Mouse (Mus musculus) neural tube, embryonic 12.5 days (tissue): ENCODE results near the gene Rnaseh2a. TPM values are rescaled to one million over a fixed set of nuclear protein-coding genes. Genes with fewer than 3 reads are reported as not detected.

Experiments used
- ATAC-seq: fragments of 200-750 bp; cut with Nextera tagmentation; 2 replicates; pipeline ENCODE4 v1.8.0; 2017; ENCODE audit warnings: low read depth, mild to moderate bottlenecking, moderate TSS enrichment, moderate library complexity; ENCODE audit not compliant: low FRiP score
- H3K27ac ChIP-seq: fragments of 300-500 bp; sonication (generic); 2 replicates; pipeline ENCODE4 v1.5.1; 2016
- H3K27me3 ChIP-seq: fragments of 300-500 bp; sonication (generic); replicated peaks from 2 replicates; pipeline ENCODE4 v1.6.1; 2016; ENCODE audit warnings: mild to moderate bottlenecking
- H3K36me3 ChIP-seq: fragments of 300-500 bp; sonication (generic); 2 replicates; pipeline ENCODE4 v1.6.1; 2016; ENCODE audit warnings: mild to moderate bottlenecking
- H3K4me1 ChIP-seq: fragments of 300-500 bp; sonication (generic); 2 replicates; pipeline ENCODE4 v1.6.1; 2016
- H3K4me2 ChIP-seq: fragments of 300-500 bp; sonication (generic); replicated peaks from 2 replicates; pipeline ENCODE4 v1.6.1; 2016; ENCODE audit warnings: mild to moderate bottlenecking
- H3K4me3 ChIP-seq: fragments of 300-500 bp; sonication (generic); 2 replicates; pipeline ENCODE4 v1.5.1; 2016
- H3K9ac ChIP-seq: fragments of 300-500 bp; sonication (generic); 2 replicates; pipeline ENCODE4 v1.6.1; 2016; ENCODE audit warnings: mild to moderate bottlenecking
- H3K9me3 ChIP-seq: fragments of 300-500 bp; sonication (generic); 2 replicates; pipeline ENCODE4 v1.6.1; 2016; ENCODE audit warnings: mild to moderate bottlenecking
- WGBS: fragments of 180-500 bp; shearing (Covaris S2); methylation state at CpG from one replicate; pipeline ENCODE4 v1.1.7; 2016; 5-methylcytosine and 5-hydroxymethylcytosine counted together
- polyA plus RNA-seq: library from polyadenylated mRNA; unstranded; fragments of >200 nt; fragmentation: Nextera tagmentation; extraction: Ambion mirVana; gene quantifications from 2 replicates; pipeline ENCODE4 v1.2.1, GENCODE M21; 2016

Gene Rnaseh2a
- polyA plus RNA-seq, 1 experiment from 2014 or later, result 78.4 TPM

DNA sequence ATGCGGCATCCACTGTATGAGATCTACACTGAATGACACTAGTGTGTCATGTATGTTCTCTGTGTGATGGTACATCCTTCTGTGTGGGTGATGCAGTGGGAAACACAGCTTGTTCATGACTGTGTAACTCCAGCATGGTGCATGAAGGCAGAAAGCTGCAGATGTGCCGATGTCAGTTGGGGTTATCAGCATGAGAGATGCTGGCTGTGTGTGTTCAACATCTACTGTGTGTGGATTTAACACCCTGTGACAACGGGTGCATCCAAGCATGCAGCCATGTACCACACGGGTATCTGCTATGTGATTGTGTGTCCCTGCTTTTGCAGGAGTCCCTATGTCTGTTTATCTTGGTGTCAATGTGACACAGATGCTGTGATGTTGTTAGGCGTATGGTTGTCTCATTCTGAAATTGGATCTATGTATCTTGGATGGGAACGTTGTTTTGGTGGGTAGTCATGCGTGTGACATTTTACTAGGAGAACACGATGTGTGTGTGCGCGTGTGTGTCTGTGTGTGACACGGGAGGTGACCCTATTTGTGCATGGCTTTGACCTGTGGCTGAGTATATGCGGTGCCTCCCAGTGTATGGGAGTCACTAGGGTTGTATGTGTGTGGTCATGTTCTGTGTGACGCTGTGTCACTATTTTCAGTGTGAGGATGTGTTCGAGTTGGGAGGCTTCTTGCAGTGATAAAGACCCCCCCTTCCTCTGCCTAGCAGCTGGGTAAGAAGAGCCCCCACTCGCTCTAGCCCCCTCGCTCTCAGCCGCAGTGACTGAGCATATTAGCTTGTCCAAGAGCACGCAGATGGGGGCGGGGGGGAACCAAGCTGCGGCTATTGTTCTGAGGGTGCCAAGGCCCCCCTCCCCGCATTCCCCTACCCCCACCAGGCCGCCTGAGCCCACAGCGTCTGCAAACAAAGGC, 33.3 kb downstream of the Rnaseh2a start:
- H3K4me2 ChIP-seq, result peak overlapping the region; percentile 80
- H3K27me3 ChIP-seq, result peaks cover 47% of the 10 kb centered on the region
- peak overlapping the region; percentile 69 for H3K4me3 ChIP-seq
- H3K4me1 ChIP-seq, result peaks cover 33% of the 10 kb centered on the region
- no peaks in the 10 kb centered on the region for H3K36me3 ChIP-seq
- H3K9me3 ChIP-seq, result no peaks in the 10 kb centered on the region
- peak overlapping the region; percentile 88 for H3K9ac ChIP-seq
- WGBS, result 19% methylated on average over 23 of the region's 23 CpGs
- peak overlapping the region; percentile 75 for H3K27ac ChIP-seq
- ATAC-seq, result peak; percentile 48

DNA sequence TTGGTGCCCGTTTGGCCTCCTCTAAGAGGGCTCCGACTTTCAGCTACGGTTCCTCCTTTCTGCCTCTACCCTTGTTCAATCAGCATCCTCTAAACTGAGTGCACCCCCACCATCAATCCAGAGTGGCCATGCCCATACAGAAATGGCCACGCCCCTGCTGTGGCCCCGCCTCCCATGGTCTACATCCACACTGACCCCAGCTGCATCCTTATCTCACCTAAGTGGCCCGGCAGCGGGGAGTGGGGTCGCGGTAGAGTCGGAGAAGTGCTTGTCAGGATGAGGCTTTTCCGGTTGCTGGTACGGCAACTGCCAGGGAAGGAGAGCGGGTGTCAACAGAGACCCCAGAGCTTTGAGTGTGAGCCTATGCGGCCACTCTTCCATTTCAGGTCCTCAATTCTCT, 34.1 kb downstream of the Rnaseh2a start:
- peak; percentile 10; the same call in 1 of the 2 replicates for ATAC-seq
- Histone ChIP-seq H3K9me3 (no peaks in the 10 kb centered on the region), H3K36me3 (peaks cover 4% of the 10 kb centered on the region), H3K27ac (no peak overlapping the region), H3K4me3 (peak overlapping the region; percentile 69), H3K9ac (peak overlapping the region; percentile 38; the same call in 1 of the 2 replicates), H3K4me2 (peak overlapping the region; percentile 80), H3K4me1 (peaks cover 33% of the 10 kb centered on the region), H3K27me3 (peaks cover 53% of the 10 kb centered on the region)
- 6% methylated on average over 14 of the region's 14 CpGs for WGBS

DNA sequence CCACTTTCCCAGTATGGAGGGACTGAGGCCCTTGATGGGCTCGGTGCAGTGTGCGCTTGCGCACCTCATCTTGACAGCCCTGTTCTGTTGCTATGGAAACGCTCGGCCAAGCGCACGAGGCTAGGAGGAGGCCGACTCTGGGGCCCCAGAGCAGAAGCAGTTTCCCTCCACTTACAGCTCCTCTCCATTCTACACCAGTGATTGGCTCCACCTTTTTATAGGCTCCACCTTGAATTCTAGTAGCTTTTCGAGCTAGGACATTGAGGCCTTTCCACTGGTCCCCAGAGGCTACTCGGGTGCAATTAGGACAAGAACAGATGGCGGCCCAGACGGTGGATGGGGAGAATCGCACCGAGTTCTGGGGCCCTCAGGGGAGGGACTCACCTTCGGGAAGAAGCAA, 34.7 kb downstream of the Rnaseh2a start:
- WGBS, result 1% methylated on average over 15 of the region's 15 CpGs
- Histone ChIP-seq H3K27ac (no peak overlapping the region), H3K4me3 (peak overlapping the region; percentile 69), H3K9ac (0 out of 2 replicates have a peak overlapping the region, but pooled peaks have one; percentile 38), H3K27me3 (peaks cover 59% of the 10 kb centered on the region), H3K36me3 (peaks cover 7% of the 10 kb centered on the region), H3K9me3 (no peaks in the 10 kb centered on the region), H3K4me1 (peaks cover 33% of the 10 kb centered on the region), H3K4me2 (peak overlapping the region; percentile 80)
- ATAC-seq, result peak; percentile 75

DNA sequence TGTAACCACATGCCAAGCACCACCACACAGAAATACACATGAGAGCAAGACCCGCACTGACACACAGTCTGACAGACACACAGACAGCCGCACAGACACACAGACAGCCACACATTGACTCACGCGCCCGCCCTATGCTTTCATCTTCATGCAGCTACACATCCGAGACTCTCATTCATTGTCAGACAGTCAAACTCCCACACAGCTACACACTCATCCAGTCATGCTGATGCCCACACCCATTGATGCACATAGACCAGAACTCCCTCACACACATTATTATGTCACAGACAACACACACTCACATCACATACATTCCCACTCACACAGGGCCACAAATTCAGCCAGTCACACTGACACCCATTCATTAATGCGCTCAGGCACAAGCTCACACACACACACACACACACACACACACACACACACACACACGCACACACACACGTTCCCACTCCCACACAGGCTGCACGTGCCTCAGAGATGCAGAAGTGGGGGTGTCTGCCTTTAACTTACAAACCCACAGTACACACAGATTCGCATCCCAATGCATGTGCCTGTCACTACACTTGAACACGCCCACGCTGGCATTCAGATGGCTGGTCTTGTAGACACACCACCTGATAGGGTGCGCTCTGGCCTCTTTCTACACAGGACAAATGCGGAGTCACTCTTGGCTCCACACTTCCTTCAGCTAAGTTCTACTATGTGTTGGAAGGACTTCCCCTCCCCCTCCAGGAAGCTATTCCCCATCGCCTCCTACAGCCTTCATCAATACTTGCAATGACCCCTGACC, 35.6 kb downstream of the Rnaseh2a start:
- H3K9ac ChIP-seq, result no peak overlapping the region
- peaks cover 65% of the 10 kb centered on the region for H3K27me3 ChIP-seq
- H3K27ac ChIP-seq, result no peak overlapping the region
- H3K4me3 ChIP-seq, result peak overlapping the region; percentile 69; the same call in 1 of the 2 replicates
- peaks cover 7% of the 10 kb centered on the region for H3K36me3 ChIP-seq
- H3K4me1 ChIP-seq, result peaks cover 39% of the 10 kb centered on the region
- 80% methylated on average over 16 of the region's 16 CpGs for WGBS
- no peaks in the 10 kb centered on the region for H3K9me3 ChIP-seq
- no peak for ATAC-seq
- H3K4me2 ChIP-seq, result peak overlapping the region; percentile 80

DNA sequence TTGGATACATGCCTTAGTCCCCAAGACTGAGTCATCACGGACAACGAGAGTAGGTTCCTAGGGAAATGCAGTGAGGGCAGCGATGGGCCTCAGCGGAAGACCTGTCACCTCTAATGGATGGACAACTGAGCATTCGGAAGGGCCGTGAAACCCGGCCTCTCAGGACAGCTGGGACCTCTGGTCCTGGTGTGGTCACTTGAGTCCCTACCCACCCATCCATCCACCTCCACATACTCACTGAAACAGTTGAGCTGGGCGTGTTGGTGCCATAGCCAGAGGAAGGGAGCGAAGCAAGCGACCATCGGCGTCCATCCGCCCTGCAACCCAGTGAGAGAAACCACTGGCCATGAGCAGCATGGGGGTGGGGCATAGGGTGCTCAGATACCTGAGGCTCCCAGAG, 39.0 kb downstream of the Rnaseh2a start:
- H3K9ac ChIP-seq, result 0 out of 2 replicates have a peak overlapping the region, but pooled peaks have one; percentile 21

DNA sequence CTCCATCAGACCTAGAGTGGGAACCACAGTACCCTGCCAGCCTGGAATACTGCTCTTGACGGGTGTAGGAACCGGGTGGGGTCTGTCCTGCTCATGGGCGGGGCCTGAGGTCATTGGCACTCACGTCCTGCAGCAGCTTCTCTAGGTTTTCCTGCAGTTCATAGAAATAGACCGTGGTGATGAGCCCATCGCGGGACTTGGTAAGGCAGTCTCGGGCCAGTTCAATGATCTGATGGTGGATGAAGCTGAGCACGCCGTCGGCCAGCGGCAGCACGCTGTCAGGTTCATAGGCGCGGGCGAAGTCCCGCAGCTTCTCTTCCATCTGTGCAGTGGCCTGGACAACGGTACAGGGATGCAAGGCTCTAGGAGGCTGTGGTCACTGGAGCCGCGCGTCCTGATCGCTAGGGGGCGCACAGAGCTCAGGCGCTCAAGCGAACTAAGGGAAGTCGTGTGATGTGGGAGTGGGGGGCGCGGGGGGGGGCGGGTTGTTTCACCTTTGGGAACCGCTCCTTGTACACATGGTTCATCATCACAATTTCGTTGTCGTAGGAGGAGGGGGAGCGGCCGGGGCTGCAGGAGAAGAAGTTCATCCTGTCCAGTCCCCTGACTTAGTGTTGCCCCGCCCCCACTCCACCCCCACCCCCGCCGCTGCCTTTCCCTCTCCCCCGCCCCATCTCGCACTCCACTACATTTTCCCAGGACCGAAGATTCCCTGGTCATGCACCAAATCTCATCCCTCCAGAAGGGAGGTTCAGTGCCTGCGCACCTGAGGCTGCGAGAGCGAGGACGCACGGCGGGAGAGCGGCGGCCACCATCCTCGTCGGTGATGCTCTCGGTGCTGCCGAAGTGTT, 40.9 kb downstream of the Rnaseh2a start:
- H3K27ac ChIP-seq, result no peak overlapping the region
- peak overlapping the region; percentile 6; the same call in 1 of the 2 replicates for H3K9ac ChIP-seq
- peak overlapping the region; percentile 29 for H3K4me3 ChIP-seq
- H3K36me3 ChIP-seq, result peaks cover 36% of the 10 kb centered on the region
- 4% methylated on average over 50 of the region's 52 CpGs for WGBS
- H3K27me3 ChIP-seq, result peaks cover 54% of the 10 kb centered on the region
- H3K9me3 ChIP-seq, result no peaks in the 10 kb centered on the region
- peak overlapping the region; percentile 67 for H3K4me2 ChIP-seq
- H3K4me1 ChIP-seq, result peaks cover 14% of the 10 kb centered on the region
- peak; percentile 80 for ATAC-seq

More for the DNA sequence above, 39.0 kb downstream of the Rnaseh2a start:
- Histone ChIP-seq H3K4me1 (peaks cover 33% of the 10 kb centered on the region), H3K9me3 (no peaks in the 10 kb centered on the region), H3K27me3 (peaks cover 66% of the 10 kb centered on the region), H3K4me3 (no peak overlapping the region), H3K4me2 (no peak overlapping the region), H3K36me3 (peaks cover 25% of the 10 kb centered on the region), H3K27ac (no peak overlapping the region)
- no peak for ATAC-seq
- WGBS, result 90% methylated on average over 13 of the region's 13 CpGs

DNA sequence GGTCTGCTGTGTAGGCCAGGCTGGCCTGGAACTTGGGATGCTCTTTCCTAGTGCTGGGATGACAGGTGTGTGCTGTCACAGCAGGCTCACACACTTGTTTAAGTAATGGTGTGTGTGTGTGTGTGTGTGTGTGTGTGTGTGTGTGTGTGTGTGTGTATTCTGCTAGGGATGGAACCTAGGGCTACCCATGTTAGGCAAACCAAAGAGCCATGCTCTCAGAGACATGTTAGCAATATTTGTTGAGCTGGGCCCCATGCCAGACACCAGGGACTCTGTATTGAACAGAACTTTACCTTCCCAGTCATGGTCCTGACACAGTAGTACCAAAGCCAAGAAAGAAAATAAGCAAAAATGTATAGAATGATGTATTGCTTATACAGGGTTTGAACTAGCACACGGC, 42.1 kb downstream of the Rnaseh2a start:
- peaks cover 39% of the 10 kb centered on the region for H3K36me3 ChIP-seq
- ATAC-seq, result no peak
- WGBS, result 87% methylated on average over 1 of the region's 1 CpGs

DNA sequence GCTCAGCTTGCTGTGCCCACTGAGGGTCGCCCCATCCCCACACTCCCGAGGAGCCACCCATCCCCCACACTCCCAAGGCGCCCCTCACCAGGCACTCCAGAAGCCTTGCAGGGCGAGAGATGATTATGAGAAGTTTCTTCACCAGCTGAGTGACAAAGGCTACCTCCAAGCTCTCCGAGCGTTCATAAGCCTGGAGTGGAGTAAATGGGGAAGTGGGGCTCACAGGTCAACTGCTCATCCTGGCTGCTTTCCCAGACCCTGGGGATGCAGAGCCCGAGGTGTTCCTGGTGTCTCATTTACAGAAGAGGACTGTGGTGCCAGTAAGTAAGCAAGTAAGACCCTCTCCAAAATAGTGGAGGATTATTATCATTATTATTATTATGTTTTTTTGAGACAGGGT, 44.0 kb downstream of the Rnaseh2a start:
- peaks cover 52% of the 10 kb centered on the region for H3K36me3 ChIP-seq
- 82% methylated on average over 7 of the region's 7 CpGs for whole genome bisulfite sequencing
- H3K4me2 ChIP-seq, result no peak overlapping the region; the same call in 1 of the 2 replicates
- no peak overlapping the region for H3K4me3 ChIP-seq
- ATAC-seq, result no peak
- peaks cover 13% of the 10 kb centered on the region for H3K4me1 ChIP-seq
- no peak overlapping the region for H3K27ac ChIP-seq
- H3K9me3 ChIP-seq, result no peaks in the 10 kb centered on the region
- H3K27me3 ChIP-seq, result peaks cover 51% of the 10 kb centered on the region
- no peak overlapping the region for H3K9ac ChIP-seq

More for the DNA sequence above, 42.1 kb downstream of the Rnaseh2a start:
- Histone ChIP-seq H3K27ac (no peak overlapping the region), H3K9ac (no peak overlapping the region), H3K9me3 (no peaks in the 10 kb centered on the region), H3K4me2 (no peak overlapping the region), H3K27me3 (peaks cover 53% of the 10 kb centered on the region), H3K4me3 (no peak overlapping the region), H3K4me1 (peaks cover 13% of the 10 kb centered on the region)

DNA sequence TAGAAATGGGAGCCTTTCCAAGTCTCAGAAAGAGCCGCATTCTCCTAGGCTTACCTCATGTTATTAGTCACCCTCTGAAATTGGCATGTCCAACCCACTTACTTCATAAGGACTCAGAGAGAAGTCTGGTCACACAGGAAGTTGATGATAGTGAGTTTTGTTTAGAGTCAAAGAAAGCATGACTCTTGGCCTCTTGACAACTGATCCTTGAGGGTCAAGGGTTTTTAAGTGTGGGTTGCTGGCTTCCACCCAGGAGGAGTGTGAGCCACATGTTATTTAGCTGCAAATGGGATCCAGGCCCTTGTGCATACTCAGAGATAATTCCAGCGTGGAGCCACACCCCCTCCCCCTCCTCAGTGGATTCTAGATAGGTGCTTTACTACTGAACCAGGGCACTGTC, 48.0 kb downstream of the Rnaseh2a start:
- Histone ChIP-seq H3K36me3 (peaks cover 61% of the 10 kb centered on the region), H3K4me1 (no peaks in the 10 kb centered on the region)
- whole genome bisulfite sequencing, result 92% methylated on average over 2 of the region's 2 CpGs

DNA sequence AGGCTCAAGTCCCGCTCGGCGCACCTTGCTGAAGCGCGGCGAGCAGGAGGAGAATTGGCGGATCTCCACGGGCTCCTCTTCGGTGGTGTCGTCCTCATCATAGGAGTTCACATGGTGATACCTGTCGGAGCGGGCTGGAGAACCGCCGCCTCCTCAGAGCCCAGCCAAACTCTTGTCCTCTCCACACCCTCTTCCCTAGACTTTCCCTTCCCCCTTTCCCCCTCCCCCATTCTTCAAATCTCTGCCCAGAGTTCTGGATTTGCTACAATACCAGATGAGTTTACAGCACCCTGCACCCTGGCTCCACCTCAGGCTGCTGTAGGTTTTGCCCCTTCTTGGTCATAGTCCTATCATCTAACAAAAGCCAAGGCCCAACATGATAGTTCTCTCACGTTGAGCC, 50.9 kb downstream of the Rnaseh2a start:
- Histone ChIP-seq H3K4me3 (no peak overlapping the region), H3K9me3 (no peaks in the 10 kb centered on the region), H3K27ac (no peak overlapping the region), H3K9ac (no peak overlapping the region), H3K36me3 (peaks cover 75% of the 10 kb centered on the region), H3K4me2 (no peak overlapping the region), H3K4me1 (no peaks in the 10 kb centered on the region), H3K27me3 (peaks cover 75% of the 10 kb centered on the region)
- 95% methylated on average over 15 of the region's 15 CpGs for WGBS
- ATAC-seq, result no peak

More for the DNA sequence above, 48.0 kb downstream of the Rnaseh2a start:
- Histone ChIP-seq H3K4me2 (no peak overlapping the region), H3K4me3 (no peak overlapping the region), H3K27ac (no peak overlapping the region), H3K9ac (no peak overlapping the region), H3K27me3 (peaks cover 51% of the 10 kb centered on the region), H3K9me3 (no peaks in the 10 kb centered on the region)
- ATAC-seq, result no peak

DNA sequence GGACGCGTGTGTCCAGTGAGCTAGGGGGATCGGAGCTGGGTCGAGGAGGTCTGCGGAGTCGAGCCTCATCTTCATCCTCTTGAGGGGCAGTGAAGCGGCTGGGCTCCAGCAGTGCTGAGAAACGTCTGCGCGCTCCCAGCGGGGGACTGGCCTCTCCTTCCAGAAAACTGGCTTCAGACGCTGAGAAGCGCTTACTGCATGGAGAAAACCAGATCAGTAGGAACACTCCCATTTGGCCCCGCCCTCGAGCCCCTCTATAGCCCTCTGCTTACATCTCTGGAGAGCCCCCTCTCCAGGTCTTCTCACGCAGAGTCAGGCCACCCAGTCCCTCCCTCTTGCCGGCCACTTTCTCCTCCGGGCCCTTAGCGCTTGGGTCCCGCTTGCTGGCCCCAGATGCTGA, 51.8 kb downstream of the Rnaseh2a start:
- Histone ChIP-seq H3K36me3 (peaks cover 77% of the 10 kb centered on the region), H3K27ac (no peak overlapping the region), H3K4me1 (peaks cover 6% of the 10 kb centered on the region), H3K4me2 (no peak overlapping the region), H3K9ac (no peak overlapping the region), H3K4me3 (no peak overlapping the region), H3K9me3 (no peaks in the 10 kb centered on the region), H3K27me3 (peaks cover 84% of the 10 kb centered on the region)
- no peak for ATAC-seq
- 26% methylated on average over 20 of the region's 20 CpGs for WGBS
